Mouse (Mus musculus) erythroblast, embryonic 14.5 days (primary cell): ENCODE measurements around the gene Prrx2. TPM values are rescaled to one million over a fixed set of nuclear protein-coding genes. Genes with fewer than 3 reads are reported as not detected.

ENCODE experiments used
- H3K27me3 ChIP-seq: 2 replicates; pipeline ENCODE4 v1.6.1; 2012; ENCODE audit warnings: inconsistent platforms; ENCODE audit not compliant: control insufficient read depth
- H3K36me3 ChIP-seq: 2 replicates; pipeline ENCODE4 v1.6.1; 2012; ENCODE audit warnings: mild to moderate bottlenecking, inconsistent platforms; ENCODE audit not compliant: control insufficient read depth
- H3K4me1 ChIP-seq: 2 replicates; pipeline ENCODE4 v1.6.1; 2012; ENCODE audit warnings: inconsistent platforms; ENCODE audit not compliant: control insufficient read depth
- H3K4me3 ChIP-seq: replicated peaks from 2 replicates; pipeline ENCODE3; 2012; ENCODE audit warnings: moderate library complexity, mild to moderate bottlenecking, inconsistent platforms
- H3K9me3 ChIP-seq: 2 replicates; pipeline ENCODE4 v1.6.1; 2012; ENCODE audit warnings: low read length, inconsistent platforms, mixed read lengths; ENCODE audit not compliant: control insufficient read depth
- GATA1 ChIP-seq: IDR thresholded peaks from 2 replicates; pipeline ENCODE4 v1.6.1; 2012; ENCODE audit warnings: low read length, inconsistent platforms, mixed read lengths
- TAL1 ChIP-seq: IDR thresholded peaks from 3 replicates; pipeline ENCODE4 v1.6.1; 2012; ENCODE audit warnings: low read length, inconsistent platforms, mixed read lengths
- polyA plus RNA-seq: library from polyadenylated mRNA; stranded (reverse); fragments of >175 nt; gene quantifications from 2 replicates; pipeline ENCODE4 v1.2.3, GENCODE M21; 2012

The Prrx2 gene
- polyA plus RNA-seq, 1 experiment: not detected

GRCm38 (mm10) chr2:30875621-30876432 is 41.1 kb downstream of the Prrx2 start:
- Histone ChIP-seq H3K27me3 (no peaks in the 10 kb centered on the region), H3K4me3 (no peak overlapping the region), H3K9me3 (no peaks in the 10 kb centered on the region), H3K36me3 (no peaks in the 10 kb centered on the region), H3K4me1 (no peaks in the 10 kb centered on the region)
- TF ChIP-seq TAL1 (no peak), GATA1 (no peak)

GRCm38 (mm10) chr2:30879481-30879880 is 44.7 kb downstream of the Prrx2 start:
- Histone ChIP-seq H3K4me1 (no peaks in the 10 kb centered on the region), H3K27me3 (no peaks in the 10 kb centered on the region), H3K36me3 (no peaks in the 10 kb centered on the region), H3K4me3 (no peak overlapping the region), H3K9me3 (no peaks in the 10 kb centered on the region)
- TF ChIP-seq TAL1: no peak
- TF ChIP-seq GATA1: no peak

- H3K27me3 ChIP-seq: no peaks in the 10 kb centered on the region
- no peaks in the 10 kb centered on the region; the same call in 1 of the 2 replicates for H3K9me3 ChIP-seq
- no peak overlapping the region for H3K4me3 ChIP-seq
- no peaks in the 10 kb centered on the region for H3K36me3 ChIP-seq
- TF ChIP-seq TAL1 (no peak), GATA1 (no peak)
- no peaks in the 10 kb centered on the region for H3K4me1 ChIP-seq
These were observed 46.4 kb downstream of the Prrx2 start for GRCm38 (mm10) chr2:30881215-30881614.

- Histone ChIP-seq H3K27me3 (0 out of 2 replicates have a peak, but pooled peaks cover 3% of the 10 kb centered on the region), H3K9me3 (no peaks in the 10 kb centered on the region; the same call in 1 of the 2 replicates), H3K4me1 (no peaks in the 10 kb centered on the region), H3K36me3 (no peaks in the 10 kb centered on the region), H3K4me3 (no peak overlapping the region)
- TF ChIP-seq TAL1: no peak
- TF ChIP-seq GATA1: no peak
These were observed 50.1 kb downstream of the Prrx2 start for GRCm38 (mm10) chr2:30884852-30885373.

- TF ChIP-seq GATA1 (no peak), TAL1 (no peak)
- H3K4me1 ChIP-seq: no peaks in the 10 kb centered on the region
- H3K27me3 ChIP-seq: 0 out of 2 replicates have a peak, but pooled peaks cover 3% of the 10 kb centered on the region
- H3K4me3 ChIP-seq: no peak overlapping the region
- H3K36me3 ChIP-seq: no peaks in the 10 kb centered on the region
- H3K9me3 ChIP-seq: no peaks in the 10 kb centered on the region; the same call in 1 of the 2 replicates
These were observed 50.8 kb downstream of the Prrx2 start for GRCm38 (mm10) chr2:30885453-30886163.

GRCm38 (mm10) chr2:30891002-30891401 is 56.2 kb downstream of the Prrx2 start:
- Histone ChIP-seq H3K9me3 (no peaks in the 10 kb centered on the region), H3K4me1 (no peaks in the 10 kb centered on the region), H3K36me3 (no peaks in the 10 kb centered on the region), H3K4me3 (no peak overlapping the region), H3K27me3 (0 out of 2 replicates have a peak, but pooled peaks cover 3% of the 10 kb centered on the region)
- TF ChIP-seq TAL1: no peak
- TF ChIP-seq GATA1: no peak

- Histone ChIP-seq H3K9me3 (no peaks in the 10 kb centered on the region), H3K4me3 (no peak overlapping the region), H3K4me1 (no peaks in the 10 kb centered on the region), H3K36me3 (no peaks in the 10 kb centered on the region), H3K27me3 (no peaks in the 10 kb centered on the region)
- TF ChIP-seq GATA1 (no peak), TAL1 (no peak)
These were observed 58.6 kb downstream of the Prrx2 start for GRCm38 (mm10) chr2:30893399-30893798.

GRCm38 (mm10) chr2:30893946-30894345 is 59.2 kb downstream of the Prrx2 start:
- Histone ChIP-seq H3K9me3 (no peaks in the 10 kb centered on the region), H3K36me3 (no peaks in the 10 kb centered on the region), H3K4me1 (no peaks in the 10 kb centered on the region), H3K4me3 (no peak overlapping the region), H3K27me3 (no peaks in the 10 kb centered on the region)
- no peak for TF ChIP-seq TAL1
- no peak for TF ChIP-seq GATA1

- TF ChIP-seq TAL1: no peak
- TF ChIP-seq GATA1: 0 out of 2 replicates have a peak, but pooled peaks have one; percentile 24
- no peaks in the 10 kb centered on the region for H3K36me3 ChIP-seq
- no peaks in the 10 kb centered on the region for H3K9me3 ChIP-seq
- peaks cover 17% of the 10 kb centered on the region for H3K27me3 ChIP-seq
- H3K4me1 ChIP-seq: no peaks in the 10 kb centered on the region
- H3K4me3 ChIP-seq: no peak overlapping the region
These were observed 62.5 kb downstream of the Prrx2 start for GRCm38 (mm10) chr2:30897291-30897690.
